Mouse (Mus musculus) forebrain, embryonic 11.5 days (tissue): Measurements from ENCODE around the gene Frs2. TPM values are rescaled to one million over a fixed set of nuclear protein-coding genes. Genes with fewer than 3 reads are reported as not detected.
"Not testable (repeated sequence)": the region's sequence is repeated elsewhere in the genome, so short reads cannot be mapped to it uniquely, and the experiment has no call there.

Experiments
- ATAC-seq: fragments of 200-750 bp; cut with Nextera tagmentation; replicated peaks from 2 replicates; pipeline ENCODE4 v1.8.0; 2017; ENCODE audit warnings: moderate TSS enrichment; ENCODE audit not compliant: low FRiP score
- DNase-seq: peaks from one replicate; pipeline ENCODE4 v3.0.0-alpha.2; 2017; ENCODE audit warnings: low spot score
- H3K27ac ChIP-seq: fragments of 300-500 bp; sonication (generic); 2 replicates; pipeline ENCODE4 v1.5.1; 2014; ENCODE audit warnings: low read depth, low read length
- H3K27me3 ChIP-seq: fragments of 300-500 bp; sonication (generic); 2 replicates; pipeline ENCODE4 v1.6.1; 2014; ENCODE audit warnings: mild to moderate bottlenecking, low read length, mixed read lengths; ENCODE audit not compliant: control insufficient read depth, insufficient read depth
- H3K36me3 ChIP-seq: fragments of 300-500 bp; sonication (generic); 2 replicates; pipeline ENCODE4 v1.6.1; 2014; ENCODE audit warnings: mild to moderate bottlenecking, low read length, moderate library complexity, mixed read lengths; ENCODE audit not compliant: control insufficient read depth, insufficient read depth
- H3K4me1 ChIP-seq: fragments of 300-500 bp; sonication (generic); replicated peaks from 2 replicates; pipeline ENCODE4 v1.6.1; 2014; ENCODE audit warnings: low read length, mixed read lengths; ENCODE audit not compliant: control insufficient read depth, insufficient read depth
- H3K4me2 ChIP-seq: fragments of 300-500 bp; sonication (generic); 2 replicates; pipeline ENCODE4 v1.6.1; 2014; ENCODE audit warnings: low read depth, mild to moderate bottlenecking, low read length, moderate library complexity, mixed read lengths; ENCODE audit not compliant: severe bottlenecking
- H3K4me3 ChIP-seq: fragments of 300-500 bp; sonication (generic); 2 replicates; pipeline ENCODE4 v1.5.1; 2014; ENCODE audit warnings: low read depth, low read length
- H3K9ac ChIP-seq: fragments of 300-500 bp; sonication (generic); 2 replicates; pipeline ENCODE4 v1.6.1; 2014; ENCODE audit warnings: low read length
- H3K9me3 ChIP-seq: fragments of 300-500 bp; sonication (generic); 2 replicates; pipeline ENCODE4 v1.6.1; 2016; ENCODE audit warnings: low read length, mixed read lengths; ENCODE audit not compliant: control insufficient read depth
- WGBS: fragments of 180-500 bp; shearing (Covaris S2); extraction: QIAGEN DNeasy Blood & Tissue Kit; methylation state at CpG from one replicate; pipeline ENCODE4 v1.1.7; 2014; 5-methylcytosine and 5-hydroxymethylcytosine counted together
- polyA plus RNA-seq: library from polyadenylated mRNA; unstranded; fragments of >200 nt; fragmentation: Nextera tagmentation; extraction: Ambion mirVana; gene quantifications from 2 replicates; pipeline ENCODE4 v1.2.1, GENCODE M21; 2014

Gene Frs2
- polyA plus RNA-seq, 1 experiment from 2014 or later: 29.4 TPM

- Histone ChIP-seq H3K4me2 (no peak overlapping the region), H3K4me1 (peaks cover 5% of the 10 kb centered on the region; the same call in 1 of the 2 replicates), H3K27ac (no peak overlapping the region), H3K36me3 (no peaks in the 10 kb centered on the region), H3K27me3 (no peaks in the 10 kb centered on the region), H3K9me3 (no peaks in the 10 kb centered on the region), H3K4me3 (no peak overlapping the region), H3K9ac (no peak overlapping the region)
- WGBS: 93% methylated on average over 4 of the region's 4 CpGs
- DNase-seq (no peak), ATAC-seq (no peak)
These were observed 4.3 kb downstream of the Frs2 start for GRCm38 (mm10) chr10:117144071-117144470.

GRCm38 (mm10) chr10:117143311-117143710, 5.0 kb downstream of the Frs2 start:
- no peak for DNase-seq
- H3K4me3 ChIP-seq: no peak overlapping the region
- peaks cover 4% of the 10 kb centered on the region; the same call in 1 of the 2 replicates for H3K4me1 ChIP-seq
- no peak for ATAC-seq
- H3K27me3 ChIP-seq: no peaks in the 10 kb centered on the region
- H3K36me3 ChIP-seq: no peaks in the 10 kb centered on the region
- no peaks in the 10 kb centered on the region for H3K9me3 ChIP-seq
- H3K4me2 ChIP-seq: no peak overlapping the region
- WGBS: 83% methylated on average over 2 of the region's 2 CpGs
- no peak overlapping the region for H3K27ac ChIP-seq
- H3K9ac ChIP-seq: no peak overlapping the region

GRCm38 (mm10) chr10:117141939-117142552, 6.3 kb downstream of the Frs2 start:
- Histone ChIP-seq H3K4me2 (no peak overlapping the region), H3K27me3 (no peaks in the 10 kb centered on the region), H3K4me1 (peaks cover 4% of the 10 kb centered on the region; the same call in 1 of the 2 replicates), H3K9ac (no peak overlapping the region), H3K4me3 (no peak overlapping the region), H3K9me3 (no peaks in the 10 kb centered on the region), H3K36me3 (no peaks in the 10 kb centered on the region), H3K27ac (no peak overlapping the region)
- DNase-seq: no peak
- whole genome bisulfite sequencing: 67% methylated on average over 7 of the region's 7 CpGs
- no peak for ATAC-seq

DNA sequence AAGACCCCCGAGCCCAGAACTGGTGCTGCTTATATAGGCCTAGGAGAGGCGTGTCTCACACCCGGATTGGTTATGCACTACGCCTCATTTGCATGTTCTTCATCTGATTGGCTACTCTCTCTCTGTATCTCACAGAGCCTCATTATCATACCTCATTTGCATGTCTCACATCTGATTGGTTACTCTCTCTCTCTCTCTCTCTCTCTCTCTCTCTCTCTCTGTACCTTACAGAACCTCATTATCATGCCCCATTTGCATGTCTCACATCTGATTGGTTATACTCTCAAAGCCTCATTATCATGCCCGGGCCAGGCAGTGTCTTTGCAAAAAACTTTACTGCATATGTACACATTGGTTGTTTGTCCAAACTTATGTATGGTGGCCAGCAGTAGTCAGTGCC, 16.8 kb downstream of the Frs2 start:
- DNase-seq, H3K9ac ChIP-seq, ATAC-seq, H3K4me1 ChIP-seq, H3K27ac ChIP-seq, H3K4me3 ChIP-seq, H3K36me3 ChIP-seq, H3K27me3 ChIP-seq, H3K4me2 ChIP-seq, H3K9me3 ChIP-seq: not testable (repeated sequence)
- 91% methylated on average over 5 of the region's 5 CpGs for WGBS

- no peak overlapping the region for H3K4me3 ChIP-seq
- WGBS: 94% methylated on average over 6 of the region's 6 CpGs
- ATAC-seq (no peak), DNase-seq (no peak)
- H3K27me3 ChIP-seq: no peaks in the 10 kb centered on the region
- no peaks in the 10 kb centered on the region for H3K4me1 ChIP-seq
- no peaks in the 10 kb centered on the region; the same call in 1 of the 2 replicates for H3K36me3 ChIP-seq
- no peak overlapping the region for H3K9ac ChIP-seq
- H3K27ac ChIP-seq: no peak overlapping the region
- H3K9me3 ChIP-seq: no peaks in the 10 kb centered on the region
- H3K4me2 ChIP-seq: no peak overlapping the region
These were observed 18.3 kb downstream of the Frs2 start for GRCm38 (mm10) chr10:117130037-117130436.

GRCm38 (mm10) chr10:117128693-117129092, 19.6 kb downstream of the Frs2 start:
- WGBS: 95% methylated on average over 2 of the region's 2 CpGs
- DNase-seq (no peak), ATAC-seq (no peak)
- H3K4me1 ChIP-seq: no peaks in the 10 kb centered on the region
- no peak overlapping the region for H3K9ac ChIP-seq
- no peak overlapping the region for H3K4me3 ChIP-seq
- no peaks in the 10 kb centered on the region for H3K27me3 ChIP-seq
- H3K4me2 ChIP-seq: no peak overlapping the region
- H3K36me3 ChIP-seq: no peaks in the 10 kb centered on the region; the same call in 1 of the 2 replicates
- H3K9me3 ChIP-seq: no peaks in the 10 kb centered on the region
- no peak overlapping the region for H3K27ac ChIP-seq

- Histone ChIP-seq H3K27ac (no peak overlapping the region), H3K4me1 (no peaks in the 10 kb centered on the region), H3K9ac (no peak overlapping the region), H3K4me2 (no peak overlapping the region), H3K4me3 (no peak overlapping the region), H3K27me3 (no peaks in the 10 kb centered on the region), H3K9me3 (no peaks in the 10 kb centered on the region), H3K36me3 (no peaks in the 10 kb centered on the region; the same call in 1 of the 2 replicates)
- DNase-seq (no peak), ATAC-seq (no peak)
- WGBS: 88% methylated on average over 2 of the region's 2 CpGs
These were observed 20.9 kb downstream of the Frs2 start for GRCm38 (mm10) chr10:117127480-117127879.

GRCm38 (mm10) chr10:117126719-117127118, 21.6 kb downstream of the Frs2 start:
- no peak for ATAC-seq
- 97% methylated on average over 1 of the region's 1 CpGs for WGBS
- Histone ChIP-seq H3K4me1 (no peaks in the 10 kb centered on the region), H3K9ac (no peak overlapping the region), H3K36me3 (no peaks in the 10 kb centered on the region), H3K4me2 (no peak overlapping the region), H3K27me3 (no peaks in the 10 kb centered on the region), H3K27ac (no peak overlapping the region), H3K4me3 (no peak overlapping the region), H3K9me3 (no peaks in the 10 kb centered on the region)
- no peak for DNase-seq

- no peaks in the 10 kb centered on the region for H3K36me3 ChIP-seq
- WGBS: 86% methylated on average over 4 of the region's 4 CpGs
- no peak overlapping the region for H3K27ac ChIP-seq
- H3K27me3 ChIP-seq: no peaks in the 10 kb centered on the region
- no peaks in the 10 kb centered on the region for H3K4me1 ChIP-seq
- H3K4me3 ChIP-seq: no peak overlapping the region
- no peak overlapping the region for H3K4me2 ChIP-seq
- H3K9ac ChIP-seq: no peak overlapping the region
- DNase-seq (no peak), ATAC-seq (no peak)
- no peaks in the 10 kb centered on the region for H3K9me3 ChIP-seq
These were observed 22.1 kb downstream of the Frs2 start for GRCm38 (mm10) chr10:117126233-117126632.
